Mouse (Mus musculus) neural tube, embryonic 14.5 days (tissue): ENCODE results near the gene Sprn. TPM values are rescaled to one million over a fixed set of nuclear protein-coding genes. Genes with fewer than 3 reads are reported as not detected.

ENCODE experiments used
- polyA plus RNA-seq: library from polyadenylated mRNA; unstranded; fragments of >200 nt; fragmentation: Nextera tagmentation; extraction: Ambion mirVana; gene quantifications from 2 replicates; pipeline ENCODE4 v1.2.1, GENCODE M21; 2014

Gene Sprn
- polyA plus RNA-seq, 1 experiment from 2014 or later, result 17.3 TPM

Other genes with a start within 250 kb of the Sprn start
- gene Utf1, start 211.1 kb downstream of the Sprn start, polyA plus RNA-seq, result not detected in 2 replicates
- 0.46 and 1.4 TPM in 2 replicates for gene 6430531B16Rik, start 176.1 kb downstream of the Sprn start, polyA plus RNA-seq
- gene Adam8, start 162.3 kb downstream of the Sprn start, polyA plus RNA-seq, result 3.2 and 3.3 TPM in 2 replicates
- gene Zfp511, start 118.5 kb downstream of the Sprn start, polyA plus RNA-seq, result 52.7 and 61.2 TPM in 2 replicates
- 57.1 and 61.0 TPM in 2 replicates for gene Tubgcp2, start 118.2 kb downstream of the Sprn start, polyA plus RNA-seq
- 6.6 and 8.1 TPM in 2 replicates for gene Msx3, start 105.8 kb downstream of the Sprn start, polyA plus RNA-seq
- 209 and 365 TPM in 2 replicates for gene Caly, start 72.3 kb downstream of the Sprn start, polyA plus RNA-seq
- 0.48 TPM in 1 of 2 replicates, not detected in the other for gene Prap1, start 61.5 kb downstream of the Sprn start, polyA plus RNA-seq
- gene Fuom, start 52.4 kb downstream of the Sprn start, polyA plus RNA-seq, result 42.8 and 51.8 TPM in 2 replicates
- 9.2 and 9.9 TPM in 2 replicates for gene Paox, start 39.1 kb downstream of the Sprn start, polyA plus RNA-seq
- gene Echs1, start 38.4 kb downstream of the Sprn start, polyA plus RNA-seq, result 129 and 132 TPM in 2 replicates
- 33.7 and 39.6 TPM in 2 replicates for gene Mtg1, start 17.3 kb downstream of the Sprn start, polyA plus RNA-seq
- gene Olfr522, start 9.9 kb upstream of the Sprn start, polyA plus RNA-seq, result not detected in 2 replicates
- not detected in 2 replicates for gene Olfr523, start 18.3 kb upstream of the Sprn start, polyA plus RNA-seq
- gene Olfr524, start 51.1 kb upstream of the Sprn start, polyA plus RNA-seq, result not detected in 2 replicates
- not detected in 2 replicates for gene Cd163l1, start 63.4 kb upstream of the Sprn start, polyA plus RNA-seq
- gene 5830411N06Rik, start 92.4 kb upstream of the Sprn start, polyA plus RNA-seq, result not detected in 2 replicates
- not detected in 2 replicates for gene Olfr525, start 166.0 kb upstream of the Sprn start, polyA plus RNA-seq
- not detected in 2 replicates for gene Olfr527, start 179.1 kb upstream of the Sprn start, polyA plus RNA-seq
- gene Olfr60, start 206.8 kb upstream of the Sprn start, polyA plus RNA-seq, result not detected in 2 replicates
- not detected in 2 replicates for gene Olfr530, start 221.5 kb upstream of the Sprn start, polyA plus RNA-seq
- not detected in 2 replicates for gene Olfr531, start 248.0 kb upstream of the Sprn start, polyA plus RNA-seq